Mouse (Mus musculus) stomach, embryonic 16.5 days (tissue): Measurements from ENCODE around the gene Cntnap2. TPM values are rescaled to one million over a fixed set of nuclear protein-coding genes. Genes with fewer than 3 reads are reported as not detected.
"Not testable (repeated sequence)": the region's sequence is repeated elsewhere in the genome, so short reads cannot be mapped to it uniquely, and the experiment has no call there.

Experiments
- ATAC-seq: fragments of 200-750 bp; cut with Nextera tagmentation; 2 replicates; pipeline ENCODE4 v1.8.0; 2017; ENCODE audit warnings: moderate number of reproducible peaks, moderate TSS enrichment; ENCODE audit not compliant: insufficient read depth, low FRiP score
- H3K27ac ChIP-seq: fragments of 300-500 bp; sonication (generic); 2 replicates; pipeline ENCODE4 v1.5.1; 2014; ENCODE audit warnings: low read length
- H3K27me3 ChIP-seq: fragments of 300-500 bp; sonication (generic); 2 replicates; pipeline ENCODE4 v1.6.1; 2014; ENCODE audit warnings: low read length, control low read depth, mixed read lengths; ENCODE audit not compliant: control insufficient read depth, insufficient read depth
- H3K36me3 ChIP-seq: fragments of 300-500 bp; sonication (generic); 2 replicates; pipeline ENCODE4 v1.6.1; 2014; ENCODE audit warnings: low read length; ENCODE audit not compliant: control insufficient read depth, insufficient read depth
- H3K4me1 ChIP-seq: fragments of 300-500 bp; sonication (generic); 2 replicates; pipeline ENCODE4 v1.6.1; 2014; ENCODE audit warnings: low read length, control low read depth, mixed read lengths; ENCODE audit not compliant: control insufficient read depth, insufficient read depth
- H3K4me2 ChIP-seq: fragments of 300-500 bp; sonication (generic); 2 replicates; pipeline ENCODE4 v1.6.1; 2014; ENCODE audit warnings: low read depth, low read length, mixed read lengths
- H3K4me3 ChIP-seq: fragments of 300-500 bp; sonication (generic); replicated peaks from 2 replicates; pipeline ENCODE4 v1.5.1; 2014; ENCODE audit warnings: mild to moderate bottlenecking, low read length
- H3K9ac ChIP-seq: fragments of 300-500 bp; sonication (generic); 2 replicates; pipeline ENCODE4 v1.6.1; 2014; ENCODE audit warnings: low read length
- H3K9me3 ChIP-seq: fragments of 300-500 bp; sonication (generic); replicated peaks from 2 replicates; pipeline ENCODE4 v1.6.1; 2016; ENCODE audit warnings: low read length, control low read depth; ENCODE audit not compliant: control insufficient read depth
- WGBS: fragments of 180-500 bp; shearing (Covaris S2); extraction: QIAGEN DNeasy Blood & Tissue Kit; methylation state at CpG from one replicate; pipeline ENCODE4 v1.1.7; 2014; 5-methylcytosine and 5-hydroxymethylcytosine counted together
- polyA plus RNA-seq: library from polyadenylated mRNA; unstranded; fragments of >200 nt; fragmentation: Nextera tagmentation; extraction: Ambion mirVana; gene quantifications from 2 replicates; pipeline ENCODE4 v1.2.1, GENCODE M21; 2015

Cntnap2 gene
- polyA plus RNA-seq, 1 experiment from 2014 or later: 2.1 TPM

DNA sequence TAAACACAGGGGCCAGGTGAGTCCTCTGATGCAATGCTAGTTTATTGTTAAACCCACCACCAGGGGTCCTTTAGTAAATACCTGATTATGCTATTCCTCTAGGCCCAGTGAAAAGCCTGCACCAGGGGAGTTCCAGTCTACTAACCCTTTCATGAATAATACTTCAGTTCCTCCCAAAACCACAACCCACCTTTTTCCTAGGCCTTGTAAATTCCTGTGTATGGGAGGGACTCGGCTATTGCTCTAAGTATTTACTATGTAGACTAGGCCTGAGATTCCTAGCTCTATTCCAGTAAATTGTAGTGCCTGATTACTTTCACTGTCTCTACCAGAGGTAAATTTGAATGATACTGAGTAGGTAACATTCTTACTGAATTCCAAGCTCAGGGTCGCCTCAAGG is 1478.4 kb downstream of the Cntnap2 start:
- H3K4me1 ChIP-seq, H3K4me3 ChIP-seq, H3K4me2 ChIP-seq, ATAC-seq, H3K27me3 ChIP-seq, H3K27ac ChIP-seq, H3K9ac ChIP-seq, H3K36me3 ChIP-seq, H3K9me3 ChIP-seq: not testable (repeated sequence)
- WGBS: 86% methylated on average over 2 of the region's 2 CpGs

DNA sequence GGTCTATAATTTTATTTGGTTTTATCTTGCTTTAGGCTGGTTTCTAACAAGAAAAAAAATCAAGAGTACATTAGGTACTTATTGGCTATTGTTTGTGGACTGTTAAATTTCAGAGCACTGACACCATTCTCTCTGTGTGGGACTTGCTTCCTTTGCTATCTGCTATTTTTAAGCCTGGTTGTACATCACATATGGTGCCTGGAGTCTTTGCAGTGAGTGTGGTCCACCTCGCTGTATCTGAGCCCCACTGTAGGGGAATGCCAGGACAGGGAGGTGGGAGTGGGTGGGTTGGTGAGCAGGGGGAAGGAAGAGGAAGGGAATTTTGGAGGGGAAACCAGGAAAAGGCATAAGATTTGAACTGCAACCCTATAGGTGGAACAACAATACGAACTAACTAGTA is 1504.3 kb downstream of the Cntnap2 start:
- H3K9me3 ChIP-seq: no peaks in the 10 kb centered on the region
- no peaks in the 10 kb centered on the region for H3K4me1 ChIP-seq
- no peak overlapping the region for H3K9ac ChIP-seq
- WGBS: 82% methylated on average over 2 of the region's 2 CpGs
- no peaks in the 10 kb centered on the region for H3K36me3 ChIP-seq
- H3K27ac ChIP-seq: no peak overlapping the region
- ATAC-seq: no peak
- no peak overlapping the region for H3K4me3 ChIP-seq
- H3K27me3 ChIP-seq: no peaks in the 10 kb centered on the region
- H3K4me2 ChIP-seq: no peak overlapping the region

DNA sequence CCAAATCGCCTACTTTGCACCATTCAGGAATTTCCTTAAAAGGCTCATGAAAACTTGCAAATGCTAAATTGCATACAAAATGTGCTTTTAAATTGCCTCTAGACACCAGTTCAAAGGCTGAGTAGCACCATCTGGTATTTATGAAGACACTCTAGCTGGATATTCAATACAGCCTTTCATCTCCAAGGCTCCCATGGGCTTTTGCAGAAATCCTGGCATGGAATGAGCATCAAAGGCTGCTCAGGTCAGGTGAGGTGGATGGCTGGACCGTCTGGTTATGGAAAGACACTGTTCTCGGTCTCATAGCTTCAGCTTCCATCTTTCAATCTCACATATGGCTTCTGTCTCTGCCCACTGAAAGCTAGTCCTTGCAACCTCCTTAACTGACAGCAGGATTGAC is 1515.9 kb downstream of the Cntnap2 start:
- H3K27me3 ChIP-seq: no peaks in the 10 kb centered on the region
- no peak overlapping the region for H3K27ac ChIP-seq
- no peaks in the 10 kb centered on the region for H3K36me3 ChIP-seq
- no peaks in the 10 kb centered on the region for H3K9me3 ChIP-seq
- H3K9ac ChIP-seq: no peak overlapping the region
- 59% methylated on average over 3 of the region's 3 CpGs for WGBS
- no peak overlapping the region for H3K4me2 ChIP-seq
- no peak overlapping the region for H3K4me3 ChIP-seq
- no peaks in the 10 kb centered on the region for H3K4me1 ChIP-seq
- no peak for ATAC-seq

DNA sequence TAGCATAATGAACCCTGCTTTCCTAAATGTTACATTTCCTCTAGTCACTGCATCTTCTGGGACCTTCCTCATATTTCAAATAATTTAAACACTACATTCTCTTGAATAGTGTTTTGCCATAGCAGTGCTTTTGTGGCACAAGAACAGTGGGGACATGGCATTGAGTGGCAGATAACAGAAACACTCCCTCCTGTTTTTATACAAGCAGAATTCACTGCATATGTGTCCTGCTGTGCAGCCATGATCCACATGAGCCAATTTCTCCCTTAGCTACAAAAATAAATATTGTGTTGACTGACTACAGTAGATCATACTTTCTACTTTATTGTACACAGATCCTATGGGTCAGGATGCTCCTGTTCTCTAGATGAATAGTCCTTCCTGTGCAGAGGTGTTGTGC is 1553.2 kb downstream of the Cntnap2 start:
- H3K4me1 ChIP-seq: no peaks in the 10 kb centered on the region
- no peaks in the 10 kb centered on the region for H3K9me3 ChIP-seq
- no peak overlapping the region for H3K4me2 ChIP-seq
- H3K9ac ChIP-seq: no peak overlapping the region
- no peaks in the 10 kb centered on the region for H3K36me3 ChIP-seq
- no peak for ATAC-seq
- no peak overlapping the region for H3K4me3 ChIP-seq
- no peak overlapping the region for H3K27ac ChIP-seq
- H3K27me3 ChIP-seq: no peaks in the 10 kb centered on the region

DNA sequence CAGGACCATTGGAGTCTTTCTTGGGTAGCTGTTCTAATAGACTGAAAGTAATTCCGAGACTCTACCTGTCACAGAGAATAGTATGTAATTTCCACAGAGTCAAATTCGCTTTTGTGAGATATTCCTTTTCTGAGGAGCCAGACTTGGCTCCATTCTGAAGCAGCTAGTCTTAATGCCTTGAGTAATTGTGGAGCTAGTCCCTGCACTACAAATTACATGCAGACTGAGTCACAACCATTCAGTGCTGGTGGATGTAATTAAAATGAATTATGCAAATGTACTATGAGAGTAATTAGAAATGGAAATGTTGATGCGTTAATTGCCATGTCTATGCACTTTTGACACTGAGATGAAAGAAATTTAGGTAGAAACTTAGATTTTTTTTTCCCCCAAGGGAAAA is 1553.7 kb downstream of the Cntnap2 start:
- Histone ChIP-seq H3K27ac (no peak overlapping the region), H3K9ac (no peak overlapping the region), H3K4me2 (no peak overlapping the region), H3K4me3 (no peak overlapping the region), H3K4me1 (no peaks in the 10 kb centered on the region), H3K27me3 (no peaks in the 10 kb centered on the region), H3K9me3 (no peaks in the 10 kb centered on the region), H3K36me3 (no peaks in the 10 kb centered on the region)
- WGBS: 83% methylated on average over 3 of the region's 3 CpGs
- no peak for ATAC-seq

DNA sequence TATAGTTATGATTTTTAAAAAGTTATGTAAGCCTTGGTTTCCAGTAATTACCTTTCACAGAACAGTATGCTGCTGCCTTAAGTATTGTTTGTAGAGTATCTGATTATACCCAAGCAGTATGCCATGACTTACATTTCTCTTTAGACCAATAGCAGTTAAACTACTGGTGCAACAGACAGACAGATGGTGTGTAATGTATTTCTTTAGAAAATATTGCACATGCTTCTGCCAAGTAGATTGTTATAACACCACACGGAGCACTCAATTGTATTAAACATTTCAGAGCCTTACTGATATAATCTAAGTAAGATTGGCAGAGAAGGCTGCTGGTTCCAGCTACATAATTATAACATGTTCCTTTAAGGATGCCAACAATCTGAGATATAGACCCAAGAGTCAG is 1609.9 kb downstream of the Cntnap2 start:
- H3K4me3 ChIP-seq: no peak overlapping the region
- H3K9ac ChIP-seq: no peak overlapping the region
- H3K36me3 ChIP-seq: no peaks in the 10 kb centered on the region
- 83% methylated on average over 1 of the region's 1 CpGs for WGBS
- H3K4me2 ChIP-seq: no peak overlapping the region
- H3K9me3 ChIP-seq: no peaks in the 10 kb centered on the region
- no peaks in the 10 kb centered on the region for H3K27me3 ChIP-seq
- H3K27ac ChIP-seq: no peak overlapping the region
- ATAC-seq: no peak
- no peaks in the 10 kb centered on the region for H3K4me1 ChIP-seq

DNA sequence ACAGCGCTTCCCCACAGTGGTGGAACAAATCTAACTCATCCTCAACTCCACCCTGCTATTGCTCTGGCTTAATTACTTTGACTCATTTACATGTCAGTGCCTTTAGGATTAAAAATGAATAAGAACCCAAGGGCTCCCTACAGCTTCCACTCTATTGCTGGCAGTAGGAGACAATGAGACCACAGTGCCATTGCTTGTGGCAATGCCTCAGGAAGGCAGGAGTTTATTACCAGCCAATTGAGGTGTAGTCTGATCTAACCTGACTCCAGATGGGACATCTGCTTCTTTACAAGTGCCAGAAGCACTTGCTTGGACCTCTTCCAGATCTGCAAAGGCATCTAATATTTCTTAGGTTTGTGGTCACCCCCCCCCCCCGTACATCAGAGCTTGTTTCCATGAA is 1615.9 kb downstream of the Cntnap2 start:
- H3K4me2 ChIP-seq: no peak overlapping the region
- no peak overlapping the region for H3K4me3 ChIP-seq
- H3K9ac ChIP-seq: no peak overlapping the region
- no peaks in the 10 kb centered on the region for H3K4me1 ChIP-seq
- no peak overlapping the region for H3K27ac ChIP-seq
- 70% methylated on average over 2 of the region's 2 CpGs for WGBS
- no peaks in the 10 kb centered on the region for H3K36me3 ChIP-seq
- ATAC-seq: no peak
- H3K9me3 ChIP-seq: no peaks in the 10 kb centered on the region
- no peaks in the 10 kb centered on the region for H3K27me3 ChIP-seq

DNA sequence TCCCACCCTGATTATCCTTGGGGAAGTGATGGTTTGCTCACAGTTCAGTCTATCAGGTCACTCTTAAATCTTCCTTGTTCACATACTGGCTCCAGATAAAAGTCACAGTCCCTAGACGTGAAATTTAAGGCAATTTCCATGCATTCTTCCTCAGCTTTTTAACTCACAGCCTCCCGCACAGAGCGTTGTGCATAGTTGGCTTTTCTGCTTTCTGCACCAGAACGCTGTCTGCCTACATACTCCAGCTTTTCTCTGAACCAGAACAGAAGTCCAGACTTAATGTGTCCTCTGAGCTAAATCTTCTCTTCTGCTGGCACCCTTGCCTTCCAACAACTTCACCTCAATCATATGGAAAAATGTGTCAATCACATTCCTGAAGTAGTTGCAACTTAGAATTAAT is 1616.5 kb downstream of the Cntnap2 start:
- no peaks in the 10 kb centered on the region for H3K36me3 ChIP-seq
- no peaks in the 10 kb centered on the region for H3K9me3 ChIP-seq
- no peak overlapping the region for H3K4me3 ChIP-seq
- H3K27me3 ChIP-seq: no peaks in the 10 kb centered on the region
- no peak overlapping the region for H3K4me2 ChIP-seq
- no peaks in the 10 kb centered on the region for H3K4me1 ChIP-seq
- no peak for ATAC-seq
- H3K9ac ChIP-seq: no peak overlapping the region
- 86% methylated on average over 4 of the region's 4 CpGs for WGBS
- no peak overlapping the region for H3K27ac ChIP-seq

DNA sequence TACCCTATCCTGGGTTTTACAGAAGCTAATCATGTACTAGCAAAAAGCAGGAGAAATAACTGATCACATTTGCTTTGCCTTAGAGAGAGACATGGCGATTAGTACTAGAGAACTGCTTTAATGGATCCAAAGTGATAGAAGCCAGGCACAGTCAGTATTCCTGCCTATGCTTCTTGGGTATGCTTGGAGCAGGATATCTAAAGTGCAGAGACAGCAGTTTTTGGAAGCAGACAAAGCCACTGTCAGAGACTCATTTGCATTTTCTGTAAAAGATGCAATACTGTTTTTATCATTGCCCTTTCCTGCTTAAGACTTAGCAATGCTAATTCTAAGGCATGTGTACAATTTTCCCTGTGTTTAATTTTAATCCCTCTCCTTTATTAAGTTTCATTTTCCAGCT is 1637.0 kb downstream of the Cntnap2 start:
- H3K4me2 ChIP-seq: no peak overlapping the region
- no peaks in the 10 kb centered on the region for H3K9me3 ChIP-seq
- no peak for ATAC-seq
- no peak overlapping the region for H3K4me3 ChIP-seq
- no peaks in the 10 kb centered on the region for H3K36me3 ChIP-seq
- 74% methylated on average over 1 of the region's 1 CpGs for WGBS
- H3K9ac ChIP-seq: no peak overlapping the region
- H3K27me3 ChIP-seq: no peaks in the 10 kb centered on the region
- H3K4me1 ChIP-seq: no peaks in the 10 kb centered on the region
- no peak overlapping the region for H3K27ac ChIP-seq

DNA sequence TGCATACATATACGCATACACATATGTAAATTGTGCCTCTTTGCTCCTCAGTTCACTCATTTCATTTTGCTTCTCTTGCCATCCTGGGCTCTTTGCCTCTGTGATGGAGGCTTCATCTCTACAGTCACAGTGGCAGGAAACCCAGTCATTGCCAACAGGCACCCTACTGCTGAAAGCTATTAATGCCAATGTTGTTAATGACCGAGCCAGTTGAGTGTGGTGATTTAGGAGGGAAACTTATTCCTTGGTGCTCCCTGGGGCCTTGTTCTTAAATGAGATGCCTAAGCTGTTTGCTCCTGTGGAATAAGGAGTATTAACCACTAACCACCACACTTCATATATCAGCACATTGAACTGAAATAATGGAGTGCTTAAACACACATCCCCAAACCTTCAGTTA is 1640.2 kb downstream of the Cntnap2 start:
- H3K4me3 ChIP-seq: no peak overlapping the region
- no peaks in the 10 kb centered on the region for H3K4me1 ChIP-seq
- 87% methylated on average over 2 of the region's 2 CpGs for WGBS
- no peaks in the 10 kb centered on the region for H3K27me3 ChIP-seq
- H3K4me2 ChIP-seq: no peak overlapping the region
- H3K36me3 ChIP-seq: no peaks in the 10 kb centered on the region
- no peak for ATAC-seq
- H3K9me3 ChIP-seq: no peaks in the 10 kb centered on the region
- no peak overlapping the region for H3K27ac ChIP-seq
- H3K9ac ChIP-seq: no peak overlapping the region
